Mouse (Mus musculus) limb, embryonic 15.5 days (tissue): ENCODE data around the gene Ccdc188. TPM values are rescaled to one million over a fixed set of nuclear protein-coding genes. Genes with fewer than 3 reads are reported as not detected.
"Not testable (repeated sequence)": the region's sequence is repeated elsewhere in the genome, so short reads cannot be mapped to it uniquely, and the experiment has no call there.

Experiments
- ATAC-seq: fragments of 200-750 bp; cut with Nextera tagmentation; 2 replicates; pipeline ENCODE4 v1.8.0; 2017; ENCODE audit warnings: low read depth, moderate TSS enrichment; ENCODE audit not compliant: insufficient number of reproducible peaks, low FRiP score, low TSS enrichment
- H3K27ac ChIP-seq: fragments of 300-500 bp; sonication (generic); 2 replicates; pipeline ENCODE4 v1.5.1; 2015; ENCODE audit warnings: moderate library complexity, mild to moderate bottlenecking, inconsistent platforms
- H3K27me3 ChIP-seq: fragments of 300-500 bp; sonication (generic); 2 replicates; pipeline ENCODE4 v1.6.1; 2015; ENCODE audit warnings: inconsistent platforms
- H3K36me3 ChIP-seq: fragments of 300-500 bp; sonication (generic); 2 replicates; pipeline ENCODE4 v1.6.1; 2015; ENCODE audit warnings: inconsistent platforms
- H3K4me1 ChIP-seq: fragments of 300-500 bp; sonication (generic); 2 replicates; pipeline ENCODE4 v1.6.1; 2015; ENCODE audit warnings: inconsistent platforms
- H3K4me2 ChIP-seq: fragments of 300-500 bp; sonication (generic); 2 replicates; pipeline ENCODE4 v1.6.1; 2015; ENCODE audit warnings: mild to moderate bottlenecking, inconsistent platforms
- H3K4me3 ChIP-seq: fragments of 300-500 bp; sonication (generic); 2 replicates; pipeline ENCODE4 v1.5.1; 2015; ENCODE audit warnings: mild to moderate bottlenecking, inconsistent platforms
- H3K9ac ChIP-seq: fragments of 300-500 bp; sonication (generic); 2 replicates; pipeline ENCODE4 v1.6.1; 2015; ENCODE audit warnings: inconsistent platforms
- H3K9me3 ChIP-seq: fragments of 300-500 bp; sonication (generic); 2 replicates; pipeline ENCODE4 v1.6.1; 2016; ENCODE audit warnings: inconsistent platforms
- WGBS: fragments of 180-500 bp; shearing (Covaris S2); methylation state at CpG from one replicate; pipeline ENCODE4 v1.1.7; 2015; 5-methylcytosine and 5-hydroxymethylcytosine counted together
- polyA plus RNA-seq: library from polyadenylated mRNA; unstranded; fragments of >200 nt; fragmentation: Nextera tagmentation; extraction: Ambion mirVana; gene quantifications from 2 replicates; pipeline ENCODE4 v1.2.1, GENCODE M21; 2015

Gene Ccdc188
- polyA plus RNA-seq, 1 experiment from 2014 or later: not detected

- Histone ChIP-seq H3K27me3 (peaks cover 15% of the 10 kb centered on the region; the same call in 1 of the 2 replicates), H3K36me3 (no peaks in the 10 kb centered on the region), H3K4me2 (no peak overlapping the region), H3K4me3 (no peak overlapping the region), H3K27ac (no peak overlapping the region), H3K9ac (no peak overlapping the region), H3K9me3 (no peaks in the 10 kb centered on the region), H3K4me1 (peaks cover 15% of the 10 kb centered on the region)
- WGBS: 67% methylated on average over 4 of the region's 4 CpGs
- ATAC-seq: no peak
Observed at GRCm38 (mm10) chr16:18186798-18187197, 30.9 kb upstream of the Ccdc188 start.

GRCm38 (mm10) chr16:18187221-18187620, 30.5 kb upstream of the Ccdc188 start:
- H3K4me2 ChIP-seq: no peak overlapping the region
- WGBS: 82% methylated on average over 3 of the region's 3 CpGs
- peaks cover 15% of the 10 kb centered on the region for H3K4me1 ChIP-seq
- H3K9me3 ChIP-seq: no peaks in the 10 kb centered on the region
- no peak overlapping the region for H3K4me3 ChIP-seq
- no peak for ATAC-seq
- H3K27ac ChIP-seq: no peak overlapping the region
- H3K9ac ChIP-seq: no peak overlapping the region
- H3K27me3 ChIP-seq: peaks cover 15% of the 10 kb centered on the region; the same call in 1 of the 2 replicates
- H3K36me3 ChIP-seq: no peaks in the 10 kb centered on the region

GRCm38 (mm10) chr16:18191006-18191405, 26.7 kb upstream of the Ccdc188 start:
- peaks cover 27% of the 10 kb centered on the region for H3K4me1 ChIP-seq
- H3K27me3 ChIP-seq: peaks cover 13% of the 10 kb centered on the region; the same call in 1 of the 2 replicates
- H3K36me3 ChIP-seq: no peaks in the 10 kb centered on the region
- H3K9me3 ChIP-seq: no peaks in the 10 kb centered on the region
- H3K27ac ChIP-seq: no peak overlapping the region
- H3K4me3 ChIP-seq: no peak overlapping the region
- H3K9ac ChIP-seq: no peak overlapping the region
- no peak overlapping the region for H3K4me2 ChIP-seq
- WGBS: 70% methylated on average over 2 of the region's 2 CpGs
- ATAC-seq: no peak

GRCm38 (mm10) chr16:18194208-18194985, 23.3 kb upstream of the Ccdc188 start:
- ATAC-seq: no peak
- H3K27ac ChIP-seq: peak overlapping the region; percentile 64; the same call in 1 of the 2 replicates
- no peaks in the 10 kb centered on the region for H3K9me3 ChIP-seq
- WGBS: 50% methylated on average over 15 of the region's 15 CpGs
- no peak overlapping the region for H3K9ac ChIP-seq
- peaks cover 32% of the 10 kb centered on the region for H3K4me1 ChIP-seq
- peaks cover 14% of the 10 kb centered on the region for H3K27me3 ChIP-seq
- H3K4me2 ChIP-seq: no peak overlapping the region
- H3K4me3 ChIP-seq: no peak overlapping the region
- no peaks in the 10 kb centered on the region for H3K36me3 ChIP-seq

- no peaks in the 10 kb centered on the region for H3K36me3 ChIP-seq
- H3K9ac ChIP-seq: no peak overlapping the region
- H3K4me2 ChIP-seq: no peak overlapping the region
- H3K9me3 ChIP-seq: no peaks in the 10 kb centered on the region
- peaks cover 32% of the 10 kb centered on the region for H3K4me1 ChIP-seq
- no peak overlapping the region for H3K4me3 ChIP-seq
- H3K27ac ChIP-seq: peak overlapping the region; percentile 64; the same call in 1 of the 2 replicates
- WGBS: 33% methylated on average over 5 of the region's 5 CpGs
- peaks cover 14% of the 10 kb centered on the region for H3K27me3 ChIP-seq
- 0 out of 2 replicates have a peak, but pooled peaks have one; percentile 17 for ATAC-seq
Observed at GRCm38 (mm10) chr16:18195068-18195467, 22.6 kb upstream of the Ccdc188 start.

DNA sequence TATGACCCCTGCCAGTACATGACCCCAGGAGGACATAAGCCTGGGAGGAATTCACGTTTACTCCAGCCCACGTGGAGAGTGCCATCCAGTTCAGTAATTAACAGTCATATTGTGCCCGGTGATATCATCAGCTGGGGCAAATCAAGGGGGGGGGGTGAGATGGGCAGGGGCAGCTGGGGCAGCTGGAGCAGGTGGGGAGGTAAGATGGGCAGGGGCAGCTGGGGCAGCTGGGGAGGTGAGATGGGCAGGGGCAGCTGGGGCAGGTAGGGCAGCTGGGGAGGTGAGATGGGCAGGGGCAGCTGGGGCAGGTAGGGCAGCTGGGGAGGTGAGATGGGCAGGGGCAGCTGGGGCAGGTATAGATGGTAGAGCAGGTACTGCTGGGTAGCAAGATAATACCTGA, 22.1 kb upstream of the Ccdc188 start:
- H3K36me3 ChIP-seq, ATAC-seq, H3K4me2 ChIP-seq, H3K9ac ChIP-seq, H3K27ac ChIP-seq, H3K4me3 ChIP-seq, H3K9me3 ChIP-seq: not testable (repeated sequence)
- H3K4me1 ChIP-seq: peaks cover 32% of the 10 kb centered on the region
- 25% methylated on average over 3 of the region's 3 CpGs for WGBS
- peaks cover 14% of the 10 kb centered on the region for H3K27me3 ChIP-seq

GRCm38 (mm10) chr16:18197881-18198280, 19.8 kb upstream of the Ccdc188 start:
- Histone ChIP-seq H3K4me3 (no peak overlapping the region), H3K27ac (no peak overlapping the region), H3K27me3 (peaks cover 14% of the 10 kb centered on the region), H3K4me2 (no peak overlapping the region), H3K36me3 (no peaks in the 10 kb centered on the region), H3K9ac (no peak overlapping the region), H3K9me3 (no peaks in the 10 kb centered on the region), H3K4me1 (peaks cover 32% of the 10 kb centered on the region)
- no peak for ATAC-seq
- WGBS: 74% methylated on average over 6 of the region's 6 CpGs

- H3K9ac ChIP-seq: no peak overlapping the region
- WGBS: 36% methylated on average over 10 of the region's 10 CpGs
- no peak overlapping the region for H3K4me3 ChIP-seq
- ATAC-seq: no peak
- no peaks in the 10 kb centered on the region for H3K9me3 ChIP-seq
- H3K4me2 ChIP-seq: no peak overlapping the region
- peaks cover 14% of the 10 kb centered on the region for H3K27me3 ChIP-seq
- no peaks in the 10 kb centered on the region for H3K36me3 ChIP-seq
- no peak overlapping the region for H3K27ac ChIP-seq
- H3K4me1 ChIP-seq: peaks cover 35% of the 10 kb centered on the region
Observed at GRCm38 (mm10) chr16:18198365-18199098, 19.1 kb upstream of the Ccdc188 start.

GRCm38 (mm10) chr16:18200062-18200461, 17.6 kb upstream of the Ccdc188 start:
- H3K4me3 ChIP-seq: no peak overlapping the region
- no peak overlapping the region for H3K4me2 ChIP-seq
- H3K27me3 ChIP-seq: peaks cover 14% of the 10 kb centered on the region
- ATAC-seq: no peak
- H3K36me3 ChIP-seq: no peaks in the 10 kb centered on the region
- H3K4me1 ChIP-seq: peaks cover 23% of the 10 kb centered on the region
- 85% methylated on average over 2 of the region's 2 CpGs for WGBS
- no peak overlapping the region for H3K27ac ChIP-seq
- H3K9ac ChIP-seq: no peak overlapping the region
- no peaks in the 10 kb centered on the region for H3K9me3 ChIP-seq

GRCm38 (mm10) chr16:18201620-18202019, 16.1 kb upstream of the Ccdc188 start:
- 42% methylated on average over 1 of the region's 1 CpGs for WGBS

DNA sequence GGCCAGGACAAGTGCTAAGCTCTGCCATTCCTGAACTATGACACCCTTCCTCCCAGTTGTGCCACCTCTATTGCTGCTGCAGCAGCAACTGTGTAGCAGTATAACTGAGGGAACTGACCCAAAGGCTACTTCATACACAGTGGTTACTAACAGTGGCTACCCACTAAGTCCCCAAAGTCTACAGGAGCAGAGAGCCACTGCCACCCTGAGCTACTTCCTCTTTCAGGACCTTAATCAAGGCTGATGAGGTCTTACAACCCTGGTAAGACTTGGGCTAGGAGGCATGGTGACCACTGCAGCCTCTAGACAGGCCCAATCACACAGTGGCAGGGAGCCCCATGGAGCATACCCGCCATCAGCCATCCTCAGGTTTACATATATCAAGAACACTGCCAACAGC, 15.6 kb upstream of the Ccdc188 start:
- H3K9ac ChIP-seq: no peak overlapping the region
- no peak for ATAC-seq
- H3K4me2 ChIP-seq: no peak overlapping the region
- H3K36me3 ChIP-seq: no peaks in the 10 kb centered on the region
- WGBS: 88% methylated on average over 1 of the region's 1 CpGs
- peaks cover 18% of the 10 kb centered on the region for H3K4me1 ChIP-seq
- peaks cover 8% of the 10 kb centered on the region for H3K27me3 ChIP-seq
- no peak overlapping the region for H3K27ac ChIP-seq
- H3K9me3 ChIP-seq: no peaks in the 10 kb centered on the region
- H3K4me3 ChIP-seq: no peak overlapping the region

More at GRCm38 (mm10) chr16:18201620-18202019, 16.1 kb upstream of the Ccdc188 start:
- Histone ChIP-seq H3K4me1 (peaks cover 18% of the 10 kb centered on the region), H3K9ac (no peak overlapping the region), H3K27me3 (peaks cover 8% of the 10 kb centered on the region), H3K4me2 (no peak overlapping the region), H3K27ac (no peak overlapping the region), H3K9me3 (no peaks in the 10 kb centered on the region), H3K36me3 (no peaks in the 10 kb centered on the region), H3K4me3 (no peak overlapping the region)
- no peak for ATAC-seq
